Mouse (Mus musculus): ENCODE data around the gene Casz1.

DNA sequence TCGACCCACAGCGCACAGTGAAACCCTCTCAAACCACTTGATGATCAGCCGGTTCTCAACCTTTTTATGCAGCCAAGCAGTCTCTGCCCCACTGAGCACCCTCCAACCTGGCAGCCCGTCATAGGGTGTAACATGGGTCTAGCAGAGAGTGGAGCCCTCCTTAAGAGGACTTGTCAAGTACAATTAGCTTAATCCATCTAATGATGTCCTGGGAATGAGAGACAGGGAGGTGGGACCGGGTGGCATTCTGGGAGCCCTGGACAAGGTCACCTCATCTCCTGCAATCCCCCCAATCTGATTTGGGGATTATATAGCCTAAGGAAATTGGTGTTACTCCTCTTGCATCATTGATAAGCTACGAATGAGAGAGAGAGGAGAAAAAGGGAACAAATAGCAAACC is 84.8 kb downstream of the Casz1 start:
- TF ChIP-seq CTCF (IDR thresholded peaks at IDR 0.05; ENCODE audit: low read depth) (no peak), EP300 (optimal IDR thresholded peaks at IDR 0.05) (no peak)
